Mouse (Mus musculus) spleen, postnatal 10 days (tissue): ENCODE measurements around the gene Dusp7.

ENCODE experiments used
- DNase-seq, 2 experiments: peaks; one replicate each; pipeline ENCODE4 v3.0.0; 2021 to 2022; ENCODE audit warnings: low spot score in 2 of 2

Dusp7 gene

DNA sequence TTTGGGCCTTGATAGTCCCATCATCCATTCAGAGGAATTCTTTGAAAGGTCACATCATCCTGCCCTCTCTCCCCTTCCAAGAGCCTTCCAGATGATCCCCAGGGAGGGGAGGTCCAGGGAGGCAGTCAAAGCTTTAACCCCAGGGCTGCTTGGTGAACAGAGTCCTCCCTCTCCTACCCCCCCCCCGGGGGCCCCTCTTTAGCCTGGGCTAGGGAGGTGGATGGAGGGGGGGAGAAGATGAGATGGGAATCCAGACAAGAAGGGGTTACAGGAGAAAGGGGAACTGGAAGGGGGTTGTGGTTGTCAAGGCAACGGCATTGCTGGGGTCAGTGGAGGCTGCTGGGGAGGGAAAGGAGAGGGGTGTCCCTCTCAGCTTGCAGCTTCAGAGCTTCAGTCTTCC, 52.2 kb downstream of the Dusp7 start:
- DNase-seq: no peak

DNA sequence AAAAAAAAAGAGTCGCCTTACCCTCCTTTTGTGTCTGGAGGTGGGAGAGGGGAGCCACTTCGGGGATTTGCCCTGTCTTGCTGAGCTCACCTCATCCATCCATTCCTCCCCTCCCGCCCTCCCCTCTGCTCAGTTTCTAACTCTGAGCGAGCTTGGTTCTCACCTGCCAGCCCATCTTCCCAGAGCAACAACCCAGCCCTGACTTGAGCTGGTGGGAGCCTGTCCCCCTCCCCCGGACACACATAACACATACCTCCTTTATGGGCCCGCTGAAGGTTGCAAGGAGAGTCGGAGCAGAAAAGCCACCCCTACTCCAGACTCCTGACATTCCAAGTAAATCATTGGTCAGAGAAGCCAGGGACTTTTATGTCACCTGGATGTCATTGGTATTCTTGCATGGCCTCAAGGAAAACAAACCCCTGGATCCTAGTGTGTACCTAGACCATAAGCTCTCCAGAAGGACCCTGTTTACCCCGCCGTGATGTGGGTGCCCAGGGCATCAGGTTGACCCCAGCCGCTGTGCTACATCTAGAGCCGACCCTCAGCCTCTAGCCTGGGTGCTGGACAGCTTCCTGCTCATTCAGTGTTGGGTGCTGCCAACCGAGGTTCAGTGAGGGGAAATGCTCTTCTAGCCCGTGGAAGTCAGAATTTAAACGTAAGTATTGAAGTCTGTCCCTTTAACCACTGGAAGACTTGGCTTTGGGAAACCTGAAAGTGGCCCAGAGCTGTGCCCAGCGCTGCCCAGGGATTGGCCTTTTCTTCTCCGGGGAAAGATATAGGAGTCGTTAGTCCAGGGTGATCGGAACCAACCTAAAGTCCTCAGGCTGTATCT, 52.8 kb downstream of the Dusp7 start:
- no peak for DNase-seq

DNA sequence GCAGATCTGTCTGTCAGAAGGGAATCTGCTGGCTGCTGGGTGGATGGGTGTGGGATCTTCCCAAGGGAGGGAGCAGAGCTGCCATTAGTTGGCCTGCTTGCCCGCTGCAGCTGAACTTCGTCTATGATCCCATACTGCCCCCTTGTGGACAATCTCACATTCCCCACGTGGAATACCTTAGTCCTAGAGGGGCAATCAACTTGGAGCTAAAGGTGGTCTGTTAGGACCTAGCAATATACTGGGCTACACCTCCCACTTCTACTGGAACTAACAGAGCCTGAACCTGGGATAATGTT, 53.4 kb downstream of the Dusp7 start:
- peak; percentile 69 to 85 for DNase-seq
